Mouse (Mus musculus): ENCODE measurements at regions not wholly inside any gene's neighbourhood (a gene's known extent, or its start where the extent isn't known, plus 50 kb on each side); places are given as distances from the start of the nearest gene placed in this dataset.
A peak's percentile ranks its signal among the peaks of the same experiment; 100 is the strongest.

- no peak overlapping the region for H3K9ac ChIP-seq
- WGBS = 61% methylated on average over 4 of the region's 4 CpGs
These were observed 82.2 kb downstream of the Tnfsf11 start for GRCm38 (mm10) chr14:78225677-78226076.

GRCm38 (mm10) chr14:78216229-78216963 lies 91.4 kb downstream of the Tnfsf11 start:
- 18% methylated on average over 15 of the region's 15 CpGs for WGBS
- Histone ChIP-seq H3K27ac (replicated peaks) (peak overlapping the region; percentile 56), H3K4me2 (peak overlapping the region; percentile 27)

More at GRCm38 (mm10) chr14:78225677-78226076, 82.2 kb downstream of the Tnfsf11 start:
- Histone ChIP-seq H3K36me3 (no peaks in the 10 kb centered on the region), H3K4me1 (replicated peaks) (no peaks in the 10 kb centered on the region), H3K27me3 (no peaks in the 10 kb centered on the region), H3K27ac (replicated peaks) (no peak overlapping the region), H3K9me3 (no peaks in the 10 kb centered on the region), H3K4me3 (no peak overlapping the region), H3K4me2 (no peak overlapping the region)
- ATAC-seq (ENCODE audit: low FRiP score, low read depth) = peak; percentile 15; the same call in 1 of the 2 replicates

GRCm38 (mm10) chr14:78215491-78215890 lies 92.4 kb downstream of the Tnfsf11 start:
- no peak overlapping the region for H3K27ac ChIP-seq (replicated peaks)
- WGBS = 56% methylated on average over 4 of the region's 4 CpGs
- H3K27me3 ChIP-seq = no peaks in the 10 kb centered on the region
- no peaks in the 10 kb centered on the region for H3K9me3 ChIP-seq
- no peak overlapping the region for H3K4me3 ChIP-seq
- ATAC-seq (ENCODE audit: low FRiP score, low read depth) = no peak
- H3K4me2 ChIP-seq = no peak overlapping the region
- peaks cover 14% of the 10 kb centered on the region for H3K4me1 ChIP-seq (replicated peaks)
- no peaks in the 10 kb centered on the region for H3K36me3 ChIP-seq
- H3K9ac ChIP-seq = no peak overlapping the region

More at GRCm38 (mm10) chr14:78216229-78216963, 91.4 kb downstream of the Tnfsf11 start:
- H3K27me3 ChIP-seq = no peaks in the 10 kb centered on the region
- H3K9me3 ChIP-seq = no peaks in the 10 kb centered on the region
- H3K36me3 ChIP-seq = no peaks in the 10 kb centered on the region
- peak; percentile 66 for ATAC-seq (ENCODE audit: low FRiP score, low read depth)
- no peak overlapping the region; the same call in 1 of the 2 replicates for H3K9ac ChIP-seq
- H3K4me1 ChIP-seq (replicated peaks) = peaks cover 14% of the 10 kb centered on the region
- H3K4me3 ChIP-seq = no peak overlapping the region

- Histone ChIP-seq H3K27ac (replicated peaks) (peak overlapping the region; percentile 70), H3K36me3 (no peaks in the 10 kb centered on the region), H3K9me3 (no peaks in the 10 kb centered on the region), H3K9ac (no peak overlapping the region), H3K4me2 (no peak overlapping the region), H3K27me3 (no peaks in the 10 kb centered on the region), H3K4me1 (replicated peaks) (0 out of 2 replicates have a peak, but pooled peaks cover 4% of the 10 kb centered on the region), H3K4me3 (no peak overlapping the region)
- WGBS = 82% methylated on average over 4 of the region's 4 CpGs
- ATAC-seq (ENCODE audit: low FRiP score, low read depth) = no peak
These were observed 103.3 kb downstream of the Tnfsf11 start for GRCm38 (mm10) chr14:78204566-78204863.

GRCm38 (mm10) chr14:78203726-78204565 lies 103.9 kb downstream of the Tnfsf11 start:
- Histone ChIP-seq H3K4me3 (peak overlapping the region; percentile 26; the same call in 1 of the 2 replicates), H3K9ac (no peak overlapping the region), H3K27ac (replicated peaks) (peak overlapping the region; percentile 70), H3K36me3 (no peaks in the 10 kb centered on the region), H3K27me3 (no peaks in the 10 kb centered on the region), H3K4me2 (peak overlapping the region; percentile 41), H3K4me1 (replicated peaks) (0 out of 2 replicates have a peak, but pooled peaks cover 4% of the 10 kb centered on the region), H3K9me3 (no peaks in the 10 kb centered on the region)
- 68% methylated on average over 15 of the region's 15 CpGs for WGBS
- peak; percentile 95 for ATAC-seq (ENCODE audit: low FRiP score, low read depth)

GRCm38 (mm10) chr14:78202781-78203180 lies 105.1 kb downstream of the Tnfsf11 start:
- Histone ChIP-seq H3K9ac (no peak overlapping the region), H3K36me3 (no peaks in the 10 kb centered on the region), H3K27me3 (no peaks in the 10 kb centered on the region), H3K9me3 (no peaks in the 10 kb centered on the region), H3K27ac (replicated peaks) (0 out of 2 replicates have a peak overlapping the region, but pooled peaks have one; percentile 35), H3K4me2 (no peak overlapping the region), H3K4me3 (no peak overlapping the region), H3K4me1 (replicated peaks) (0 out of 2 replicates have a peak, but pooled peaks cover 4% of the 10 kb centered on the region)
- ATAC-seq (ENCODE audit: low FRiP score, low read depth) = no peak
- 90% methylated on average over 1 of the region's 1 CpGs for WGBS

- Histone ChIP-seq H3K4me2 (no peak overlapping the region), H3K27ac (replicated peaks) (no peak overlapping the region), H3K9me3 (no peaks in the 10 kb centered on the region), H3K36me3 (no peaks in the 10 kb centered on the region), H3K27me3 (no peaks in the 10 kb centered on the region), H3K9ac (no peak overlapping the region), H3K4me3 (no peak overlapping the region), H3K4me1 (replicated peaks) (no peaks in the 10 kb centered on the region)
- 68% methylated on average over 2 of the region's 2 CpGs for WGBS
- no peak for ATAC-seq (ENCODE audit: low FRiP score, low read depth)
These were observed 108.7 kb upstream of the Fam216b start for GRCm38 (mm10) chr14:78197483-78197882.

- no peaks in the 10 kb centered on the region for H3K9me3 ChIP-seq
- H3K27me3 ChIP-seq = no peaks in the 10 kb centered on the region
- no peak overlapping the region for H3K27ac ChIP-seq (replicated peaks)
- 49% methylated on average over 6 of the region's 6 CpGs for WGBS
- H3K9ac ChIP-seq = no peak overlapping the region
- no peak for ATAC-seq (ENCODE audit: low FRiP score, low read depth)
- no peak overlapping the region for H3K4me2 ChIP-seq
- no peaks in the 10 kb centered on the region for H3K36me3 ChIP-seq
- H3K4me1 ChIP-seq (replicated peaks) = 0 out of 2 replicates have a peak, but pooled peaks cover 5% of the 10 kb centered on the region
- H3K4me3 ChIP-seq = no peak overlapping the region
These were observed 90.8 kb upstream of the Fam216b start for GRCm38 (mm10) chr14:78179576-78179975.

- no peaks in the 10 kb centered on the region for H3K36me3 ChIP-seq
- H3K27ac ChIP-seq (replicated peaks) = no peak overlapping the region
- H3K4me1 ChIP-seq (replicated peaks) = no peaks in the 10 kb centered on the region
- 84% methylated on average over 2 of the region's 2 CpGs for WGBS
- no peak overlapping the region for H3K4me2 ChIP-seq
- no peaks in the 10 kb centered on the region for H3K9me3 ChIP-seq
- H3K9ac ChIP-seq = no peak overlapping the region
- no peaks in the 10 kb centered on the region for H3K27me3 ChIP-seq
- H3K4me3 ChIP-seq = no peak overlapping the region
- no peak for ATAC-seq (ENCODE audit: low FRiP score, low read depth)
These were observed 84.6 kb upstream of the Fam216b start for GRCm38 (mm10) chr14:78173451-78173850.

- H3K4me3 ChIP-seq = no peak overlapping the region
- no peak overlapping the region for H3K27ac ChIP-seq (replicated peaks)
- no peak for ATAC-seq (ENCODE audit: low FRiP score, low read depth)
- H3K4me2 ChIP-seq = no peak overlapping the region
- H3K36me3 ChIP-seq = no peaks in the 10 kb centered on the region
- 76% methylated on average over 1 of the region's 1 CpGs for WGBS
- H3K27me3 ChIP-seq = no peaks in the 10 kb centered on the region
- no peaks in the 10 kb centered on the region for H3K9me3 ChIP-seq
- no peaks in the 10 kb centered on the region for H3K4me1 ChIP-seq (replicated peaks)
- H3K9ac ChIP-seq = no peak overlapping the region
These were observed 84.1 kb upstream of the Fam216b start for GRCm38 (mm10) chr14:78172956-78173355.

GRCm38 (mm10) chr14:78160819-78161218 lies 72.0 kb upstream of the Fam216b start:
- 90% methylated on average over 3 of the region's 3 CpGs for WGBS

GRCm38 (mm10) chr14:78159567-78159966 lies 70.8 kb upstream of the Fam216b start:
- 70% methylated on average over 7 of the region's 7 CpGs for WGBS
- ATAC-seq (ENCODE audit: low FRiP score, low read depth) = no peak
- H3K27me3 ChIP-seq = no peaks in the 10 kb centered on the region

More at GRCm38 (mm10) chr14:78160819-78161218, 72.0 kb upstream of the Fam216b start:
- Histone ChIP-seq H3K27ac (replicated peaks) (no peak overlapping the region), H3K4me1 (replicated peaks) (no peaks in the 10 kb centered on the region), H3K27me3 (no peaks in the 10 kb centered on the region), H3K36me3 (no peaks in the 10 kb centered on the region), H3K4me2 (no peak overlapping the region), H3K9ac (no peak overlapping the region), H3K9me3 (no peaks in the 10 kb centered on the region), H3K4me3 (no peak overlapping the region)
- ATAC-seq (ENCODE audit: low FRiP score, low read depth) = no peak

More at GRCm38 (mm10) chr14:78159567-78159966, 70.8 kb upstream of the Fam216b start:
- H3K9ac ChIP-seq = no peak overlapping the region
- H3K27ac ChIP-seq (replicated peaks) = no peak overlapping the region
- no peak overlapping the region for H3K4me3 ChIP-seq
- no peaks in the 10 kb centered on the region for H3K9me3 ChIP-seq
- no peak overlapping the region for H3K4me2 ChIP-seq
- no peaks in the 10 kb centered on the region for H3K4me1 ChIP-seq (replicated peaks)
- H3K36me3 ChIP-seq = no peaks in the 10 kb centered on the region

All from hindbrain, embryonic 15.5 days (tissue).